9 mouse cellular contexts compared by ENCODE assay signal in the genomic region with DNA sequence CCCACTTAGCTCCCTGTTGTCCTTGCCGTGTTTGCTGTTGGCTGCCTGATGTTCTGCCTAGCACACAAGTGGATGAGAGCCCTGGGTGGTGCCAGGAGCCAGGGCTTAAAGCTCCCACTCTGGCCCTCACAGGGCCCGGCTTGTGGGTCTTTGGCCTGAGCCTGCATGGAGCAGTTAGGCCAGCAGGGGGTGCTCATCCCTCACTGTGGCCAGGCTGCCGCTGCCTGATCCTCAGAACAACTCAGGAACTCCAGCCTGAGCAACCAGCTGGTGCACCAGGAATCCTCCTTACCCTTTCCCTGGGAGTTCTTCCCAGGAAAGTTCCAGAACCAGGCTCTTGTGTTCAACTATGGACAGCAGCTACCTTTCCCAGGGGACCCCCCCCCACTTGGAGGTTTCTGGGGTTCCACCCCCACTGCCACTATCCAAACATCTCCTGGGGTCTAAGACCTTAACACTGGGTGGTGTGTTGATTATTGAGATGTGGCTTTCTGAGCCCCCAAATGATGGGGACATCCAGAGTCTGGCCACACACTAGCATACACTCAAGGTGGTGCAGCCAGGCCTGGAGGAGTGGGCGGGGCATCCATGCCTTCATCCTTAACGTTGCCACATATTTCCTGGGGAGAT. TPM values are rescaled to one million over a fixed set of nuclear protein-coding genes. Genes with fewer than 3 reads are reported as not detected.
DNase-seq lines count a peak whose midpoint lies in the region; ATAC-seq and TF ChIP-seq lines count a peak whose summit lies in the region.
"Had no signal": no experiment of that assay in that cellular context is flagged by ENCODE, and none has a peak within 500 bp of the region (broad histone marks: within the 10 kb centered on the region; RNA-seq: fewer than 3 reads in every experiment).

No protein-coding gene starts in this region.

- H3K4me3 ChIP-seq in cerebellum, adult 2 months (replicated peaks; ENCODE audit: insufficient read depth, low read depth, low read length) = no peak overlapping the region
- no peak overlapping the region for H3K4me3 ChIP-seq in hindbrain, postnatal 0 days (ENCODE audit: low read length)
- no peak overlapping the region for H3K4me3 ChIP-seq in left cerebral cortex, adult 2 months
- H3K4me3 ChIP-seq: limb, embryonic 15.5 days had no signal

- no peaks in the 10 kb centered on the region for H3K4me1 ChIP-seq in cerebellum, adult 2 months (ENCODE audit: control insufficient read depth, insufficient read depth, low read length)
- H3K4me1 ChIP-seq in hindbrain, postnatal 0 days (ENCODE audit: insufficient read depth, low read length) = no peaks in the 10 kb centered on the region

- no peak for DNase-seq in Patski (ENCODE audit: low read depth, low spot score)
- DNase-seq in cerebellum, adult 2 months = peak; percentile 77 to 84
- DNase-seq in hindbrain, postnatal 0 days (ENCODE audit: low spot score) = peak; percentile 79
- peak; percentile 82 to 92 for DNase-seq in left cerebral cortex, adult 2 months (ENCODE audit: extremely low spot score in 1 of 2, low spot score in 2 of 2)
- DNase-seq in right cerebral cortex, postnatal 25 days = peak; percentile 75
- DNase-seq in urinary bladder, postnatal 25 days (ENCODE audit: low spot score) = peak; percentile 78

- H3K9ac ChIP-seq in hindbrain, postnatal 0 days (replicated peaks; ENCODE audit: low read length) = no peak overlapping the region
- H3K9ac ChIP-seq: limb, embryonic 15.5 days had no signal

- in situ Hi-C loops in Patski (cut with MboI; ENCODE audit: low pct_unique_long_range_greater_than_20kb) = loop anchor here (5.0 to 25.0 kb wide), 3 partner anchors 182 to 692 kb away; a partner anchor contains a TSS

- peaks cover 13% of the 10 kb centered on the region; the same call in 1 of the 2 replicates for H3K36me3 ChIP-seq in hindbrain, postnatal 0 days (ENCODE audit: insufficient read depth, low read length)

- H3K9me3 ChIP-seq in hindbrain, postnatal 0 days (ENCODE audit: low read length) = no peaks in the 10 kb centered on the region
- H3K9me3 ChIP-seq: limb, embryonic 15.5 days had no signal

- no peak overlapping the region for H3K27ac ChIP-seq in cerebellum, adult 2 months (ENCODE audit: insufficient read depth, low read length)
- H3K27ac ChIP-seq in hindbrain, postnatal 0 days = no peak overlapping the region
- H3K27ac ChIP-seq in left cerebral cortex, adult 2 months = no peak overlapping the region
- H3K27ac ChIP-seq: limb, embryonic 15.5 days had no signal

- CTCF ChIA-PET in Patski (lab: Charles Lee) = interaction anchor here (1.7 to 3.2 kb wide), 2 partner anchors 14 to 181 kb away, joined by 4 to 27 read pairs; a partner anchor contains a TSS

- POLR2A ChIA-PET in Patski (lab: Charles Lee) = no interaction called here

- TF ChIP-seq POLR2A in cerebellum, adult 2 months (IDR thresholded peaks at IDR 0.05; ENCODE audit: borderline replicate concordance, insufficient read depth, low read length) = no peak

- peak; percentile 80 for ATAC-seq in Patski
- peak; percentile 78 for ATAC-seq in frontal cortex, adult (ENCODE audit: low TSS enrichment)
- peak; percentile 69 for ATAC-seq in hindbrain, postnatal 0 days
- peak; percentile 91 for ATAC-seq in megakaryocyte-erythroid progenitor cell, adult 5-6 weeks (replicated peaks; ENCODE audit: low FRiP score, low TSS enrichment, poor library complexity, severe bottlenecking)

- H3K4me2 ChIP-seq in hindbrain, postnatal 0 days (ENCODE audit: low read depth, low read length) = no peak overlapping the region
- H3K4me2 ChIP-seq: limb, embryonic 15.5 days had no signal

- intact Hi-C loops in left cerebral cortex, adult 2 months (cut with DNase I) = loop anchor here (1.0 to 10.0 kb wide), 5 partner anchors 182 to 705 kb away; a partner anchor contains a TSS

- TF ChIP-seq CTCF in Patski (IDR thresholded peaks at IDR 0.05) = no peak
- TF ChIP-seq CTCF in cerebellum, adult 2 months (IDR thresholded peaks at IDR 0.05; ENCODE audit: borderline replicate concordance, insufficient read depth, low read depth, low read length) = peak; percentile 92
- TF ChIP-seq CTCF in hindbrain, postnatal 0 days (IDR thresholded peaks at IDR 0.05; ENCODE audit: low read depth) = peak; percentile 93
- TF ChIP-seq CTCF in left cerebral cortex, adult 2 months (IDR thresholded peaks at IDR 0.05) = peak; percentile 98

- WGBS in cerebellum, adult 2 months = 34% methylated on average over 5 of the region's 5 CpGs
- 40% methylated on average over 5 of the region's 5 CpGs for WGBS in hindbrain, postnatal 0 days

- no peaks in the 10 kb centered on the region for H3K27me3 ChIP-seq in Patski
- H3K27me3 ChIP-seq in cerebellum, adult 2 months (ENCODE audit: control insufficient read depth, insufficient read depth, low read length) = no peaks in the 10 kb centered on the region
- no peaks in the 10 kb centered on the region for H3K27me3 ChIP-seq in hindbrain, postnatal 0 days (ENCODE audit: insufficient read depth, low read length)
- H3K27me3 ChIP-seq: limb, embryonic 15.5 days had no signal

RNA-seq across cellular contexts. Expression of a gene that starts 7.0 kb away (rescaled TPM):
- 34.4 TPM for polyA plus RNA-seq in Patski (2021)
- 14.7 and 15.8 TPM in 2 replicates for polyA plus RNA-seq in cerebellum, adult 2 months (2012; rRNA removed)
- 3.8 and 6.3 TPM in 2 replicates for total RNA-seq in hindbrain, postnatal 0 days (2014; rRNA removed)
- 5.5 and 6.5 TPM in 2 replicates for polyA plus RNA-seq in hindbrain, postnatal 0 days (2015; fragmentation: Nextera tagmentation; extraction: Ambion mirVana)
- 10 to 100 TPM; 11.8 to 12.7 TPM for total RNA-seq in left cerebral cortex, adult 2 months (2021)
- total RNA-seq in megakaryocyte-erythroid progenitor cell, adult 5-6 weeks (2014; fragmentation: Nextera tagmentation) = 3.0 and 3.8 TPM in 2 replicates
- total RNA-seq in megakaryocyte-erythroid progenitor cell, adult 5-6 weeks (2017) = 2.3 and 2.9 TPM in 2 replicates

RNA-seq across cellular contexts. Expression of a gene that starts 18.4 kb away (rescaled TPM):
- not detected for polyA plus RNA-seq in Patski (2021)
- 0.07 and 0.44 TPM in 2 replicates for polyA plus RNA-seq in cerebellum, adult 2 months (2012; rRNA removed)
- 0.83 and 3.6 TPM in 2 replicates for total RNA-seq in hindbrain, postnatal 0 days (2014; rRNA removed)
- 0.36 and 0.54 TPM in 2 replicates for polyA plus RNA-seq in hindbrain, postnatal 0 days (2015; fragmentation: Nextera tagmentation; extraction: Ambion mirVana)
- 1 to 10 TPM in 1 of 2 experiments, under 1 TPM in 1; 0.66 to 1.1 TPM for total RNA-seq in left cerebral cortex, adult 2 months (2021)
- total RNA-seq in megakaryocyte-erythroid progenitor cell, adult 5-6 weeks (2014; fragmentation: Nextera tagmentation) = not detected in 2 replicates
- total RNA-seq in megakaryocyte-erythroid progenitor cell, adult 5-6 weeks (2017) = not detected in 2 replicates
